Comparison of ENCODE assay signal across 12 mouse cellular contexts in the genomic region with DNA sequence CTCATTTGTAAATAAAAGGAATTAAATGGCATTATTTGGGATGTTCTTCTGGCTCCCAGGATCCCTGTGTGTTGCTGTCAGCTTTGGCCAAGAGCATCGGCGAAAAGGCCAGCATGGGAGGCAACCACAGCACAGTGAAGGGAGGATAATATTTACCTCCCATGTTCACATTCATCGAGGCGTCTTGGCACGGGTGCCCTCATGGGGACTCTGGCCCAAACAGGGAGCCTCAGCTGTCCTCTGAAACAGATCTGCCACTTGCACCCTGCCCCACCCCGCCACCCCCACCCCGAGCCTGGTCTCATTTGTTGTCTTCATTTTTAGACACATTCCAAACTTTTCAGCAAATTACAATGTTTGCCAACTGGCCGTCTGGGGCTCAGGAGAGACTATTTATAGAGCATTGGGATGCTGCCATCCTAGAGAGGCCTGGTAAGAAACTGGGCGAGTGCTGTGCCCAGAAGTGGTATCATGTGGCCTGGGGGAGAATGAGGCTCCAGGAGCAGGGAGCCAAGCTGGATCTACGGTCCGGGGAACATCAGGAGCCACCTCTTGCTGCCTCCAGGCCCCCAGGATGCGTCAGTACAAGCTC. TPM values are rescaled to one million over a fixed set of nuclear protein-coding genes. Genes with fewer than 3 reads are reported as not detected.
DNase-seq lines count a peak whose midpoint lies in the region; ATAC-seq and TF ChIP-seq lines count a peak whose summit lies in the region.
"Had no signal": no experiment of that assay in that cellular context is flagged by ENCODE, and none has a peak within 500 bp of the region (broad histone marks: within the 10 kb centered on the region; RNA-seq: fewer than 3 reads in every experiment).

No protein-coding gene starts in this region.

- peak; percentile 49 for DNase-seq in adrenal gland, postnatal 14 days
- DNase-seq in adrenal gland, postnatal 36 days: no peak
- DNase-seq in hindbrain, postnatal 0 days (ENCODE audit: low spot score): peak; percentile 42
- no peak for DNase-seq in hindbrain, embryonic 14.5 days (ENCODE audit: low spot score)
- peak; percentile 74 for DNase-seq in fibroblast of lung, adult 2 months (ENCODE audit: low read depth)
- DNase-seq in heart, postnatal 4 days: peak; percentile 57
- no peak for DNase-seq in ovary, postnatal 10 days (ENCODE audit: low spot score)
- no peak for DNase-seq in adrenal gland, adult (ENCODE audit: inconsistent age in 2 of 2, low spot score in 1 of 2)
- DNase-seq: adrenal gland, postnatal 25 days had no signal

- H3K36me3 ChIP-seq in hindbrain, postnatal 0 days (ENCODE audit: insufficient read depth, low read length): no peaks in the 10 kb centered on the region
- H3K36me3 ChIP-seq in hindbrain, embryonic 14.5 days (replicated peaks; ENCODE audit: control insufficient read depth, insufficient read depth): no peaks in the 10 kb centered on the region
- H3K36me3 ChIP-seq: G1E had no signal

- H3K4me3 ChIP-seq in hindbrain, postnatal 0 days (ENCODE audit: low read length): no peak overlapping the region
- H3K4me3 ChIP-seq in hindbrain, embryonic 14.5 days (replicated peaks; ENCODE audit: low read length): no peak overlapping the region

- H3K27ac ChIP-seq in hindbrain, postnatal 0 days: no peak overlapping the region
- H3K27ac ChIP-seq in hindbrain, embryonic 14.5 days: no peak overlapping the region

- H3K4me2 ChIP-seq in hindbrain, postnatal 0 days (ENCODE audit: low read depth, low read length): no peak overlapping the region
- no peak overlapping the region for H3K4me2 ChIP-seq in hindbrain, embryonic 14.5 days (replicated peaks)

- no peak for TF ChIP-seq CTCF in hindbrain, postnatal 0 days (IDR thresholded peaks at IDR 0.05; ENCODE audit: low read depth)

- WGBS in hindbrain, postnatal 0 days: 62% methylated on average over 12 of the region's 12 CpGs
- WGBS in hindbrain, embryonic 14.5 days: 84% methylated on average over 12 of the region's 12 CpGs

- no peak for ATAC-seq in hindbrain, postnatal 0 days
- no peak for ATAC-seq in hindbrain, embryonic 14.5 days (ENCODE audit: low FRiP score)

- no peaks in the 10 kb centered on the region for H3K4me1 ChIP-seq in hindbrain, postnatal 0 days (ENCODE audit: insufficient read depth, low read length)
- H3K4me1 ChIP-seq in hindbrain, embryonic 14.5 days (replicated peaks; ENCODE audit: control insufficient read depth, insufficient read depth, low read length): no peaks in the 10 kb centered on the region

- peaks cover 4% of the 10 kb centered on the region; the same call in 1 of the 2 replicates for H3K27me3 ChIP-seq in hindbrain, postnatal 0 days (ENCODE audit: insufficient read depth, low read length)
- H3K27me3 ChIP-seq in hindbrain, embryonic 14.5 days (ENCODE audit: control insufficient read depth, insufficient read depth, low read length): 0 out of 2 replicates have a peak, but pooled peaks cover 3% of the 10 kb centered on the region

- no peak overlapping the region for H3K9ac ChIP-seq in hindbrain, postnatal 0 days (replicated peaks; ENCODE audit: low read length)
- H3K9ac ChIP-seq in hindbrain, embryonic 14.5 days: no peak overlapping the region

- H3K9me3 ChIP-seq in hindbrain, postnatal 0 days (ENCODE audit: low read length): no peaks in the 10 kb centered on the region
- no peaks in the 10 kb centered on the region for H3K9me3 ChIP-seq in hindbrain, embryonic 14.5 days (ENCODE audit: control insufficient read depth, low read length)
- H3K9me3 ChIP-seq: G1E had no signal

RNA-seq across cellular contexts. Expression of gene Meox1, which starts 27.3 kb away (rescaled TPM):
- total RNA-seq in adrenal gland, postnatal 14 days (2021): 8.4 and 9.2 TPM in 2 replicates
- 1 to 10 TPM; 3.6 to 6.0 TPM for total RNA-seq in adrenal gland, postnatal 36 days (2021)
- total RNA-seq in hindbrain, postnatal 0 days (2014; rRNA removed): 1.8 and 2.0 TPM in 2 replicates
- 0.69 and 0.73 TPM in 2 replicates for polyA plus RNA-seq in hindbrain, postnatal 0 days (2015; fragmentation: Nextera tagmentation; extraction: Ambion mirVana)
- polyA plus RNA-seq in hindbrain, embryonic 14.5 days (2014; fragmentation: Nextera tagmentation; extraction: Ambion mirVana): 0.63 and 0.90 TPM in 2 replicates
- total RNA-seq in heart, postnatal 4 days (2021): 10 to 100 TPM; 17.3 to 19.1 TPM
- total RNA-seq: G1E; monocyte, adult 5-6 weeks had no signal
- polyA plus RNA-seq: G1E had no signal

RNA-seq across cellular contexts. Expression of gene Sost, which starts 45.4 kb away (rescaled TPM):
- 1.6 TPM in 1 of 2 replicates, not detected in the other for total RNA-seq in adrenal gland, postnatal 14 days (2021)
- not detected for total RNA-seq in adrenal gland, postnatal 36 days (2021)
- 0.22 TPM in 1 of 2 replicates, not detected in the other for total RNA-seq in hindbrain, postnatal 0 days (2014; rRNA removed)
- polyA plus RNA-seq in hindbrain, postnatal 0 days (2015; fragmentation: Nextera tagmentation; extraction: Ambion mirVana): 0.14 and 0.16 TPM in 2 replicates
- polyA plus RNA-seq in hindbrain, embryonic 14.5 days (2014; fragmentation: Nextera tagmentation; extraction: Ambion mirVana): not detected in 2 replicates
- 1 to 10 TPM; 7.5 to 8.2 TPM for total RNA-seq in heart, postnatal 4 days (2021)
- total RNA-seq: adrenal gland, postnatal 25 days; G1E; monocyte, adult 5-6 weeks had no signal
- polyA plus RNA-seq: G1E; intestine, embryonic 14.5 days had no signal

Comparison
In these comparisons a context has a peak if more than half of its experiments do, and no peak if none do; other contexts are left out.
1. DNase-seq: peak in adrenal gland, postnatal 14 days (single experiment), hindbrain, postnatal 0 days (single experiment), fibroblast of lung, adult 2 months (single experiment) and heart, postnatal 4 days (single experiment); none in adrenal gland, postnatal 36 days (0 of 2), hindbrain, embryonic 14.5 days (single experiment), ovary, postnatal 10 days (single experiment) and adrenal gland, adult (0 of 2).